Mouse (Mus musculus) liver, embryonic 14.5 days (tissue): ENCODE results near the gene Gm47429.
"Not testable (repeated sequence)": the region's sequence is repeated elsewhere in the genome, so short reads cannot be mapped to it uniquely, and the experiment has no call there.

ENCODE experiments used
- CTCF ChIP-seq: IDR thresholded peaks from 2 replicates; pipeline ENCODE4 v1.5.1; 2016; ENCODE audit warnings: antibody characterized with exemption, low read depth, control low read depth
- EP300 ChIP-seq: IDR thresholded peaks from 2 replicates; pipeline ENCODE4 v1.6.1; 2016; ENCODE audit warnings: antibody characterized with exemption, low read depth

GRCm38 (mm10) chr13:50488510-50488909 lies 44.8 kb upstream of the Gm47429 start:
- TF ChIP-seq CTCF, EP300: not testable (repeated sequence)
